Mouse (Mus musculus) MEL-GATA-1-ER (cell line): ENCODE results near the gene Spsb2.
"Not testable (repeated sequence)": the region's sequence is repeated elsewhere in the genome, so short reads cannot be mapped to it uniquely, and the experiment has no call there.

Experiments
- DNase-seq: peaks from one replicate; pipeline ENCODE4 v3.0.0-alpha.2; 2012; ENCODE audit warnings: low read depth; ENCODE audit errors: extremely low read depth

Gene Spsb2

DNA sequence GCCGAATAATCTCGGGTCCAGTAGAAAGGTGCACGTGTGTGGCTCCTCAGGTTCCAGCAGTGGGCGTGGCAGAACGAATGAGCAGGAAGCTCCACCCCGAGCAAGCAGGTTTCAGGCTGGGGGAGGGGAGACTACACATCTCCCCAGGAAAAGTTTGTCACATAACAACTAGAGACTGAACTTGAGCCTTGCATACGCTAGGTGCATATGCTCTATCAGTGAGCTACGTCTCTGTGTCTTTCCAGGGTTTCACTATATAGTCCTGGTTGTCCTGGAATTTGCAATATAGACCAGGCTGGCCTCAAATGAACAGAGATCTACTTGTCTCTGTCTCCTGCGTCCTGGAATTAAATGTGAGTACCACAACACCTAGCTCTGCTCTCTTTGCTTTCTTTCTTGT lies 6.1 kb upstream of the Spsb2 start:
- DNase-seq, result not testable (repeated sequence)

- no peak for DNase-seq
Measured at GRCm38 (mm10) chr6:124803061-124803460, 5.4 kb upstream of the Spsb2 start.

DNA sequence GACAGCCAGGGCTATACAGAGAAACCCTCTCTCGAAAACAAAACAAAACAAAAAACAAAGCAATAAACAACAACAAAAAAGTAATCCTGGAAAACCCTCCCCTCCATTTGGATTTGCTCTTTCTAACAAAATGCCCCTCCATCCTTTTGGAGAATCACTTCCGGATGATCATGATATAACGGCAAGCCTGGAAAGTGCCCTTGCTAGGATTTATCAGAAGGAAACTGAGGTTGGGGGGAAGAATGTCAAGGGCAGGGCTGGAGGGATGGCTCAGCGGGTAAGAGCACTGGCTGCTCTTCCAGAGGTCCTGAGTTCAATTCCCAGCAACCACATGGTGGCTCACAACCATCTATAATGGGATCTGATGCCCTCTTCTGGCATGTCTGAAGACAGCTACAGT lies 4.8 kb upstream of the Spsb2 start:
- DNase-seq, result not testable (repeated sequence)

GRCm38 (mm10) chr6:124804341-124804740 lies 4.1 kb upstream of the Spsb2 start:
- no peak for DNase-seq

DNA sequence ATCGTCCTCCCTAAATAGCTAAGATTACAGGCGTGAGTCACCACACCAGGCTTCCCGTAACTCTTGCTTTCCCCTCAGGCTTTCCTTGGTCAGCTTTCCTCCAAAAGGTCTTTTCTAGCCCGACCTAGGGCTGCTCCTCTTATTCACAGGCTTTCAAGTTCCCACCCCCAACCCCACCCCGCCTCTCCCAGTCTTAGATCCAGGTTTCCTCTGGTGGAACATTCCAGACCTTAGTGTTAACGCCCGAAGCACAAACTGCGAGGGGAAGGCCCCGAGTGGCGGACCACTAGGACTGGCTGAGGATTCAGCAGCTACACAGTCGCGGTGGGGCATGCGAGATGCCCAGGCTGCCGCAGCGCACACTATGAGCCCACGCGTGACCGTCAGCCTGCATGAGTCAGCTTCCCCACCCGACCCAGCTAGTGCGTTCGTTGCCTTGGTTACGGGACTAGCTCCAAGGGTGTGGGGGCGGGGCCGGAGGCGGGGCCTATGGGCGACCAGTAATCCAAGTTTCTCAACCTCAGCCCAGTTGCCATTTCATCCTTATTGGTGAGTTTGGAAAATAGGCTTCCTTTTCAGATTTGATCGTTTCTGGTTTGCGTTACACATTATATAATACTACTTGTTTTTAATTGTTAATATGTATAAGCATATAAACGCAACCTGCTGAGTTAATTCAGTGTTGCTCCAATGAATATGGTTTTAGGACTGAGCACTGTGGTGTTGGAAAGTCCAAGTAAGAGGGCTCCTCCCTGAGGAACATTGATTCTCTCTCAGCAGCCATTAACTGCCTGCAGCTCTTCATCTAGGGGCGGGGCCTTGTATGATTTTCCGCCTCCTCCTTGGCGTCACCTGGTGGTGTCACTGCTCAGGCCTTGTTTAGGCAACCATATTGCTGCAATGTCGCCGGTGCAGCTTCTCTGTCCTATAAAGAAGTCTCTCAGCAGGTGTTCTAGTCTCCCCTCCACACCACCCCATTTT lies 2.8 kb upstream of the Spsb2 start:
- peak; percentile 81 for DNase-seq

GRCm38 (mm10) chr6:124806446-124807140 lies 1.9 kb upstream of the Spsb2 start:
- no peak for DNase-seq

DNA sequence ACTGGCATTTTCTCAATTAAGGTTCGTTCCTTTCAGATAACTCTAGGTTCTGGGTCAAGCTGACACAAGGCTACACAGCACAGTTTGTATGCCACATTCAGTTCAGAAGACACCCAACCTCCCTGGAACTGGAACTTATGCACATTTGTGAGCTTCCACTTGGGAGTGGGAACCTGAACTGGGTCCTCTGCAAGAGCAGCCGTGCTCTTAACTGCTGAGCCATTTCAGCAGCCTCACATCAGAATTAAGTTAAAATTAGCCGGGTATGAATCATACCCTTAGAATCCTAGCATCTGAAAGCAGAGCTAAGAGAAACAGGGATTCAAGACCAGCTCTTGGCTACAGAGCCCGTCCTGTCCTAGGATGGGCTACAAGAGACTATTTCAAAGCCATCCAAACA lies 1.1 kb upstream of the Spsb2 start:
- DNase-seq, result no peak

DNA sequence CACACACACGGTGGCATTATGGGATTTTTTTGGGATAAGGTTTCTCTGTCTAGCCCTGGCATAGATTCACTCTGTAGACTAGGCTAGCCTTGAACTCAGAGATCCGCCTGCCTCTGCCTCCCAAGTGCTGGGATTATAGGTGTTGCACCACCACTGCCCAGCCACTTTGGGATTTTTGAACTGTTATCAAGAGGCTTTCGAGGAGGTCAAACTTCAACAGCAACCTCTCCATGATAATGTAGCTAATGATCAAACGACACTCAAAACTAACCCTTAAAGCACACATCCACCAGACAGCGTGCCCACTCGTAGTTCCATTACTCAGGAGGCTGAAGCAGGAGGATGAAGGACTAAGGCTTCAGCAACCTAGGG lies 489 bp upstream of the Spsb2 start:
- DNase-seq, result no peak

GRCm38 (mm10) chr6:124809052-124809774 lies 752 bp downstream of the Spsb2 start:
- DNase-seq, result no peak

DNA sequence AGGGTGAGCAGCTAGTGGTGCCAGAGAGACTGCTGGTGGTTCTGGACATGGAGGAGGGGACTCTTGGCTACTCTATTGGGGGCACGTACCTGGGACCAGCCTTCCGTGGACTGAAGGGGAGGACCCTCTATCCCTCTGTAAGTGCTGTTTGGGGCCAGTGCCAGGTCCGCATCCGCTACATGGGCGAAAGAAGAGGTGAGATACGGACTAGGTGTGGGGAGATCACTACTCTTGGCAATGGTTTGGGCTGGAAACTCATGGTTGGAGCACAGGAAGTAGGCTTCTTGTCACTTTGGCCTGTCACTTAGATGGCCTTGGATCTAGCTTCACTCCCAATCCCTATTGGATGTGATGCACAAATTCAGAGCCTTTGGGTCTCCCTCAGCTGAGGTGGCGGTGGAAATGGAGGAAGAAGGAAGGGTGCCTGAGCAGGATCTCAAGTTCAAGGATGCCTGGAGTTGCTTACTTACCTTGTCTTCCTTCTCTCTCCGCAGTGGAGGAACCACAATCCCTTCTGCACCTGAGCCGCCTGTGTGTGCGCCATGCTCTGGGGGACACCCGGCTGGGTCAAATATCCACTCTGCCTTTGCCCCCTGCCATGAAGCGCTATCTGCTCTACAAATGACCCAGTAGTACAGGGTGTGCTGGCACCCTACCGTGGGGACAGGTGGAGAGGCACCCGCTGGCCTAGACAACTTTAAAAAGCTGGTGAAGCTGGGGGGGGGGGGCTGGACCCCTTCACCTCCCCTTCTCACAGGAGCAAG lies 1.5 kb downstream of the Spsb2 start:
- DNase-seq, result no peak

DNA sequence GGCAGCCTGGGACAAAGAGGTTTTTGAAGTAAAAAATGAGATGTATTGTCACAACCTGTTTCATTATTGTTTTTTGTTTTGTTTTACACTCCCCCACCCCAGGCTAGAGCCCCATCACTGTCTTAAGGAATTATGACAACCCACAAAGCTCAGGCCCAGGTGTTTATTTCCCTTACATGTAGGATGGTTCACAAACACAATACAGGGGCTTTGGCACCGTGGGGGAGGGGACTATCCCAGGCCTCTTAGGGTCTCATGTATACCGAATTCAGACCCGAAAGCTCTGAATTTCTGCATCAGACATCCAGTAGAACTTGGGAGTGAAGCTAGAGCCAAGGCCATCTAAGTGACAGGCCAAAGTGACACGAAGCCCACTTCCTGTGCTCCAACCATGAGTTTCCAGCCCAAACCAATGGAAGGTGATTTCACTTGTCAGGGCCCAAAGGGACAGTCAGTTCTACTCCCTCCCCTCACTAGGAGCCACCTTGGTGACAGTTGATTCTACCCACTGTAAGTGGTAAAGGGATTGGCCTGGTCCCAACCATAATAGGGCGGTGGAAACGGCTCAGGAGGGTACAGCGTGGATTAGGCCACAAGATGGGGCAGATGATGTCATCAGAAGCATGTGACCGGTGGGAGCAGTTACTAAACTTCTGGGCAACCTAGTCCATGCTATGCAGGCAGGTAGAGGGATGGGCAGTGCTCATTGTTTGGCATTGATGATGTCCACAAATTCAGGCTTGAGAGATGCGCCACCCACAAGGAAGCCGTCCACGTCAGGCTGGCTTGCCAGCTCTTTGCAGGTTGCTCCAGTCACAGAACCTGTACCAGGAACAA lies 2.3 kb downstream of the Spsb2 start:
- not testable (repeated sequence) for DNase-seq

DNA sequence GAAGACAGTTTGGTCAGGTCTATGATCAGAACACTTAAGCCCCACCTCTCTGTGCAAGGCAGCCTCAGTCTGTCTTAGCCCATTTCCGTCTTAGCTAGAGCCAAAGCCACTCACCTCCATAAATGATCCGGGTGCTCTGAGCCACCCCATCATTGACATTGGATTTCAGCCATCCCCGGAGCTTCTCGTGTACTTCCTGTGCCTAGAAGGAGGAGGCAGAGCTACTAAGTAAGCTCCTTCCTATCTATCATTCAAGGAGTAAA lies 2.9 kb downstream of the Spsb2 start:
- DNase-seq, result no peak

DNA sequence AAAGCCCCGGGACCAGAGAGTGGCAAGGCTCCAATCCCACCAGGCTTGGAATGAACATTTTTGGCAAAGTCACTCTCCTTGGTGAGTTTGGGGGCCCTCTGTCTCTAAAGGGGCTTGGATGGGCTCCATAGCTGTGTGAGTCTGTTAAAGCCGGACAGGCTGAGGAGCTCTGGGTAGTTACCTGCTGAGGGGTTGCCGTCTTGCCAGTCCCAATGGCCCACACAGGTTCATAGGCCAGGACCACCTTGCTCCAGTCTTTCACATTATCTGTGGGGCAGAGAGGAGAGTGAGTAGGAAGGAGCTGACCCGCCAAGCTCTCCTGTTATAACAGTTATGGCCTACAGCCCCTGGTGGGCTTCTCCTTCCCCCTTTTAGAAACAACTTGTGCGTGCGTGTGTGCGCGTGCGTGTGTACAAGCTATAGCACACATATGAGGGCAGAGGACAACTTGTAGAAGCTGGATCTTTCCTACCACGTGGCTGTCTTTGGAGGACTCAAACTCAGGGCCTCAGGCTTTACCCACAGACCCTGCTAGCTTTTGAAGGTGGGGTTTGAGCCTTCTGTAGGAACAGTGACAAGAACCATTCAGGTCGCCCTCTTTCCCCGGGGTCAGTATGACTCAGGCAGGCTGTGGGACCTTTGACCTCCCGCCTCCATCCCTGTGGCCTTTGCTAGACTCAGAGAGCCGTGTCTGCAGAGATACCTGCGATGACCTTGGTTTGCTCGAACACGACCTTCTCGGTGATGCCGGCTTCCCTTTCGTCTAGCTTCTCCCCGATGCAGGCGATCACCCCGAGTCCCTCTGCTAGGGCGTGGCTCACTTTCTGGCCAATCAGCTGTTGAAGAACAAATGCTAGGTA lies 3.5 kb downstream of the Spsb2 start:
- peak; percentile 38 for DNase-seq

- DNase-seq, result no peak
Measured at GRCm38 (mm10) chr6:124812848-124813247, 4.4 kb downstream of the Spsb2 start.

DNA sequence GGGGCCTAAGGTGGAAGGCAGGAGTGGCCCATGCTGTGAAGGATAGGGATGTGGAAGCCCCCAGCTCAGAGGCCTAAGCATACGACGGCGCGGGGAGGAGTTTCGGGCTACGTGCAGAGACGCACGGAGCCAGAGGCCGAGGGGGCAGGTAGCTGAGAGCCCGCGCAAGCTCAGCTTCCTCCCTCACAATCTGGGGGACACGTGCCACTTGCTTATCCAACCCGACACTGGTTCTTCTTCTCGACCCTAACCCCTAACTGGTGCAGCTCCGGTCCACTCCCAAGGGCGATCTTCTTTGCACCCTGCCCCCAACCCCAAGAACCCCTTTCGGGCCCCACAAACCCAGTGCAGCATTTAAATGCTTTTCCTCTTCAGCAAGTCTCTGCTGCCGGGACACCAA lies 5.0 kb downstream of the Spsb2 start:
- DNase-seq, result peak; percentile 81

DNA sequence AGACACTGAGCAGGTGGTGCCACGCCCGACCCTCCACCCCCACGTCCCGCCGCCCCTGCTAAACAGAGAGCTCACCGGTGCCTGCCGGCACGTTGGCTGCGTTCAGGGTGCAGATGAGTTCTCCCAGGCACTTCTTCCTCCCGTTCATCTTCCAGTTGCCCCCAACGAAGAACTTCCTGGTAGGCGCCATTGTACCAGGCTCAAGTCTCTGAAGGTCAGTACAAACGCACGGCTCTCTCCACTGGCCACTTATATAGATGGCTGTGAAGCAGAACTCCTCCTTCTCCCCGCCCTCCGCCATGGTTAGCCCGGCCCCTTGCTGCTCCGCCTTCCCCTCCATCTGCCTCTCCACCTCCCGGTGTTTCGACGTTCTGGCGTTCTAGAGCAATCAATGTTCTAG lies 5.5 kb downstream of the Spsb2 start, which contains the start of gene Tpi1:
Gene Tpi1, minus strand, starts transcription at position 364 of the 400 bp plus-strand sequence.
- DNase-seq, result peak; percentile 74

GRCm38 (mm10) chr6:124814448-124814847 lies 6.0 kb downstream of the Spsb2 start:
- no peak for DNase-seq

GRCm38 (mm10) chr6:124814858-124815774 lies 6.7 kb downstream of the Spsb2 start:
- DNase-seq, result no peak
